Mouse (Mus musculus): ENCODE results near the gene Fgf5.

DNA sequence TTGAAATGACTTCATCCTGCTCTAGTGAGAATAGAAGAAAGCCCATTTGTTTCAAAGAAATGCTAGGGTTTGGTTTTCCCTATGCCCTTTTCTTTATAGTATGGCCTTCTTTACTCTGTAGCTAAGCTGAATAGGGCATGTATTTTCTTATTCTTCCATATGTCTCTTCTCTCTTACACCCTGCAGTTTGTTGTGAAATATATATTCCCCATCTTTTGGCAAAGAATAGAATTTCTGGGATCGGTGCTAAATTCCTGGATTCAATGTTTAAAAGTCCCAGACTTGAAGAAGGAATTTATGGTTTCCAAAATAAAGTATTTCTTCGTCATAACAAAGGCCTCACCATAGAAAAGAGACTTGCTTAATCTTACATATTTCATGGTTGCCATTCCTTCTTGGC lies 72.6 kb downstream of the Fgf5 start:
- no peak for TF ChIP-seq TAL1 (IDR thresholded peaks at IDR 0.05; ENCODE audit: low read length)
- no peak for TF ChIP-seq GATA1 (IDR thresholded peaks at IDR 0.05; ENCODE audit: low read length)

All from erythroblast, embryonic 14.5 days (primary cell).